Mouse (Mus musculus): Measurements from ENCODE around the gene Ift46. TPM values are rescaled to one million over a fixed set of nuclear protein-coding genes. Genes with fewer than 3 reads are reported as not detected.

The Ift46 gene
- polyA plus RNA-seq, 1 experiment from 2014 or later: 98.3 TPM

GRCm38 (mm10) chr9:44814179-44814578 lies 46.5 kb downstream of the Ift46 start:
- Histone ChIP-seq H3K4me3 (replicated peaks; ENCODE audit: low read depth, low read length) (no peak overlapping the region), H3K27ac (no peak overlapping the region), H3K4me1 (replicated peaks; ENCODE audit: insufficient read depth, low read length) (no peaks in the 10 kb centered on the region), H3K4me2 (ENCODE audit: low read length) (no peak overlapping the region), H3K27me3 (ENCODE audit: insufficient read depth, low read length) (no peaks in the 10 kb centered on the region), H3K36me3 (ENCODE audit: insufficient read depth, low read length) (peaks cover 95% of the 10 kb centered on the region), H3K9me3 (replicated peaks; ENCODE audit: low read length) (no peaks in the 10 kb centered on the region), H3K9ac (ENCODE audit: low read depth, low read length) (no peak overlapping the region)
- ATAC-seq (replicated peaks; ENCODE audit: low FRiP score, low read depth) (no peak), DNase-seq (ENCODE audit: low spot score) (no peak)
- no peak for TF ChIP-seq CTCF (IDR thresholded peaks at IDR 0.05; ENCODE audit: low read depth)
- 97% methylated on average over 8 of the region's 8 CpGs for WGBS

- Histone ChIP-seq H3K27me3 (ENCODE audit: insufficient read depth, low read length) (no peaks in the 10 kb centered on the region), H3K4me3 (replicated peaks; ENCODE audit: low read depth, low read length) (no peak overlapping the region), H3K4me1 (replicated peaks; ENCODE audit: insufficient read depth, low read length) (no peaks in the 10 kb centered on the region), H3K4me2 (ENCODE audit: low read length) (no peak overlapping the region), H3K27ac (no peak overlapping the region), H3K9me3 (replicated peaks; ENCODE audit: low read length) (no peaks in the 10 kb centered on the region), H3K36me3 (ENCODE audit: insufficient read depth, low read length) (peaks cover 96% of the 10 kb centered on the region), H3K9ac (ENCODE audit: low read depth, low read length) (no peak overlapping the region)
- ATAC-seq (replicated peaks; ENCODE audit: low FRiP score, low read depth) (no peak), DNase-seq (ENCODE audit: low spot score) (no peak)
- 84% methylated on average over 5 of the region's 5 CpGs for WGBS
- TF ChIP-seq CTCF (IDR thresholded peaks at IDR 0.05; ENCODE audit: low read depth): no peak
These were observed 49.8 kb downstream of the Ift46 start for GRCm38 (mm10) chr9:44817522-44817921.

GRCm38 (mm10) chr9:44819920-44820827 lies 52.5 kb downstream of the Ift46 start:
- Histone ChIP-seq H3K4me3 (replicated peaks; ENCODE audit: low read depth, low read length) (no peak overlapping the region), H3K4me1 (replicated peaks; ENCODE audit: insufficient read depth, low read length) (no peaks in the 10 kb centered on the region), H3K9ac (ENCODE audit: low read depth, low read length) (no peak overlapping the region), H3K36me3 (ENCODE audit: insufficient read depth, low read length) (peaks cover 93% of the 10 kb centered on the region), H3K9me3 (replicated peaks; ENCODE audit: low read length) (no peaks in the 10 kb centered on the region), H3K27ac (no peak overlapping the region), H3K27me3 (ENCODE audit: insufficient read depth, low read length) (no peaks in the 10 kb centered on the region), H3K4me2 (ENCODE audit: low read length) (no peak overlapping the region)
- WGBS: 88% methylated on average over 15 of the region's 15 CpGs
- DNase-seq (ENCODE audit: low spot score): no peak
- no peak for TF ChIP-seq CTCF (IDR thresholded peaks at IDR 0.05; ENCODE audit: low read depth)
- ATAC-seq (replicated peaks; ENCODE audit: low FRiP score, low read depth): no peak

GRCm38 (mm10) chr9:44826660-44827059 lies 59.0 kb downstream of the Ift46 start:
- no peaks in the 10 kb centered on the region for H3K27me3 ChIP-seq (ENCODE audit: insufficient read depth, low read length)
- H3K4me2 ChIP-seq (ENCODE audit: low read length): no peak overlapping the region
- ATAC-seq (replicated peaks; ENCODE audit: low FRiP score, low read depth) (no peak), DNase-seq (ENCODE audit: low spot score) (peak; percentile 40)
- H3K9me3 ChIP-seq (replicated peaks; ENCODE audit: low read length): no peaks in the 10 kb centered on the region
- H3K36me3 ChIP-seq (ENCODE audit: insufficient read depth, low read length): peaks cover 87% of the 10 kb centered on the region
- no peak for TF ChIP-seq CTCF (IDR thresholded peaks at IDR 0.05; ENCODE audit: low read depth)
- WGBS: 87% methylated on average over 7 of the region's 7 CpGs
- no peak overlapping the region for H3K9ac ChIP-seq (ENCODE audit: low read depth, low read length)
- H3K4me3 ChIP-seq (replicated peaks; ENCODE audit: low read depth, low read length): no peak overlapping the region
- no peak overlapping the region for H3K27ac ChIP-seq
- no peaks in the 10 kb centered on the region for H3K4me1 ChIP-seq (replicated peaks; ENCODE audit: insufficient read depth, low read length)

GRCm38 (mm10) chr9:44828944-44829343 lies 61.2 kb downstream of the Ift46 start:
- no peaks in the 10 kb centered on the region for H3K27me3 ChIP-seq (ENCODE audit: insufficient read depth, low read length)
- peaks cover 85% of the 10 kb centered on the region for H3K36me3 ChIP-seq (ENCODE audit: insufficient read depth, low read length)
- WGBS: 98% methylated on average over 11 of the region's 11 CpGs
- H3K4me1 ChIP-seq (replicated peaks; ENCODE audit: insufficient read depth, low read length): no peaks in the 10 kb centered on the region
- no peaks in the 10 kb centered on the region for H3K9me3 ChIP-seq (replicated peaks; ENCODE audit: low read length)
- H3K9ac ChIP-seq (ENCODE audit: low read depth, low read length): no peak overlapping the region
- H3K4me3 ChIP-seq (replicated peaks; ENCODE audit: low read depth, low read length): no peak overlapping the region
- no peak overlapping the region for H3K27ac ChIP-seq
- no peak for DNase-seq (ENCODE audit: low spot score)
- no peak for ATAC-seq (replicated peaks; ENCODE audit: low FRiP score, low read depth)
- no peak for TF ChIP-seq CTCF (IDR thresholded peaks at IDR 0.05; ENCODE audit: low read depth)
- H3K4me2 ChIP-seq (ENCODE audit: low read length): no peak overlapping the region

GRCm38 (mm10) chr9:44830506-44830905 lies 62.8 kb downstream of the Ift46 start:
- DNase-seq (ENCODE audit: low spot score) (no peak), ATAC-seq (replicated peaks; ENCODE audit: low FRiP score, low read depth) (no peak)
- no peak for TF ChIP-seq CTCF (IDR thresholded peaks at IDR 0.05; ENCODE audit: low read depth)
- H3K4me2 ChIP-seq (ENCODE audit: low read length): no peak overlapping the region
- H3K9ac ChIP-seq (ENCODE audit: low read depth, low read length): no peak overlapping the region
- H3K9me3 ChIP-seq (replicated peaks; ENCODE audit: low read length): no peaks in the 10 kb centered on the region
- peaks cover 81% of the 10 kb centered on the region for H3K36me3 ChIP-seq (ENCODE audit: insufficient read depth, low read length)
- H3K4me1 ChIP-seq (replicated peaks; ENCODE audit: insufficient read depth, low read length): no peaks in the 10 kb centered on the region
- no peaks in the 10 kb centered on the region for H3K27me3 ChIP-seq (ENCODE audit: insufficient read depth, low read length)
- no peak overlapping the region for H3K4me3 ChIP-seq (replicated peaks; ENCODE audit: low read depth, low read length)
- WGBS: 77% methylated on average over 2 of the region's 2 CpGs
- H3K27ac ChIP-seq: no peak overlapping the region

Measured in kidney, postnatal 0 days (tissue).